Mouse (Mus musculus): ENCODE results near the gene Gm10058. TPM values are rescaled to one million over a fixed set of nuclear protein-coding genes. Genes with fewer than 3 reads are reported as not detected.
"Not testable (repeated sequence)": the region's sequence is repeated elsewhere in the genome, so short reads cannot be mapped to it uniquely, and the experiment has no call there.

Gm10058 gene
- total RNA-seq (2021) = not detected in 2 replicates
- long read RNA-seq = 0 reads

DNA sequence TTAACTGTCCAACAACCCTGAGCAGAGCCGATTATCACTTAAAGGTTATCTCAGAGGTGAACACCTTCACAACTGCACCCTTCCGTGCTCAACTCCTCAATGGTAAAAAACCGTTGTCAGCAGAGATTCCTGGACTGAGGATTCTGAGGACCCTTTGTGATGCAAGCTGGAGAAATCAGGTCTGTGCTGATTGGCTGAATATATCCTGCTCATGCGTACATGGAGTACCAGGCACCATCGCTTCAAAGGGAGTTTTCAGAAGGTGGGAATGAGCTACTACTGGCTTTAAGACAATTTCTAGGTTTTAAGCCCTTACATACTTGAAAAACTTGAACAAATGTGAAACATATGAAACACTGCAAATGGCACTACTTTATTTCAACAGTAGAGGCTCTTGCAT lies at the start of gene Gm10058:
Gene Gm10058, minus strand, starts transcription at position 101 of the 400 bp plus-strand sequence.
- not testable (repeated sequence) for DNase-seq

Data from adrenal gland, postnatal 25 days (tissue).